Comparison of ENCODE assay signal across 21 mouse cellular contexts in genomic region chr15:97394561-97394960, GRCm38 (mm10).
DNase-seq lines count a peak whose midpoint lies in the region; ATAC-seq and TF ChIP-seq lines count a peak whose summit lies in the region.
"Had no signal": no experiment of that assay in that cellular context is flagged by ENCODE, and none has a peak within 500 bp of the region (broad histone marks: within the 10 kb centered on the region; RNA-seq: fewer than 3 reads in every experiment).

No protein-coding gene starts in this region.

- no peak for DNase-seq in hindbrain, embryonic 10.5 days (ENCODE audit: low spot score)
- DNase-seq in ES-E14 (ENCODE audit: low read depth, low spot score): peak; percentile 74
- DNase-seq in limb, embryonic 10.5 days (ENCODE audit: low spot score): no peak
- no peak for DNase-seq in thymus, postnatal 36 days
- DNase-seq: B cell, adult 2 months; cerebellum, adult 11 months; cerebellum, postnatal 14 days; embryo, embryonic 11 days; heart, postnatal 14 days; kidney, adult 9 months; kidney, postnatal 36 days; retina, postnatal 1 day; right cerebral cortex, postnatal 4 days; thymus, adult 2 months had no signal

- peaks cover 6% of the 10 kb centered on the region; the same call in 1 of the 2 replicates for H3K4me1 ChIP-seq in hindbrain, embryonic 10.5 days (replicated peaks)
- no peaks in the 10 kb centered on the region for H3K4me1 ChIP-seq in hindbrain, embryonic 12.5 days
- no peaks in the 10 kb centered on the region for H3K4me1 ChIP-seq in neural tube, embryonic 14.5 days (ENCODE audit: control insufficient read depth, insufficient read depth, low read length)
- no peaks in the 10 kb centered on the region for H3K4me1 ChIP-seq in neural tube, embryonic 15.5 days
- peaks cover 11 to 16% of the 10 kb centered on the region in 2 experiments for H3K4me1 ChIP-seq in ES-E14 (ENCODE audit: control insufficient read depth in 2 of 2, insufficient read depth in 2 of 2, low read length in 2 of 2, poor library complexity in 1 of 2)
- 0 out of 2 replicates have a peak, but pooled peaks cover 4% of the 10 kb centered on the region for H3K4me1 ChIP-seq in limb, embryonic 10.5 days
- H3K4me1 ChIP-seq: forebrain, embryonic 15.5 days had no signal

- H3K36me3 ChIP-seq in hindbrain, embryonic 10.5 days: no peaks in the 10 kb centered on the region
- H3K36me3 ChIP-seq in hindbrain, embryonic 12.5 days: no peaks in the 10 kb centered on the region
- H3K36me3 ChIP-seq in neural tube, embryonic 14.5 days (ENCODE audit: control insufficient read depth, insufficient read depth, low read length): no peaks in the 10 kb centered on the region
- H3K36me3 ChIP-seq in neural tube, embryonic 15.5 days: no peaks in the 10 kb centered on the region
- no peaks in the 10 kb centered on the region for H3K36me3 ChIP-seq in ES-E14 (ENCODE audit: control insufficient read depth, insufficient read depth, low read length, poor library complexity, severe bottlenecking)
- H3K36me3 ChIP-seq in limb, embryonic 10.5 days: no peaks in the 10 kb centered on the region
- H3K36me3 ChIP-seq: forebrain, embryonic 15.5 days had no signal

- H3K4me2 ChIP-seq in hindbrain, embryonic 12.5 days (replicated peaks): no peak overlapping the region
- H3K4me2 ChIP-seq in neural tube, embryonic 14.5 days (ENCODE audit: low read depth, low read length): no peak overlapping the region
- no peak overlapping the region for H3K4me2 ChIP-seq in neural tube, embryonic 15.5 days
- H3K4me2 ChIP-seq: forebrain, embryonic 15.5 days; heart, embryonic 11.5 days had no signal

- no peak overlapping the region for H3K4me3 ChIP-seq in hindbrain, embryonic 10.5 days
- H3K4me3 ChIP-seq in hindbrain, embryonic 12.5 days: no peak overlapping the region
- H3K4me3 ChIP-seq in neural tube, embryonic 14.5 days (ENCODE audit: low read depth, low read length): no peak overlapping the region
- no peak overlapping the region for H3K4me3 ChIP-seq in neural tube, embryonic 15.5 days (replicated peaks)
- peak overlapping the region; percentile 2 to 36; a peak in 2 of 4 replicates for H3K4me3 ChIP-seq in ES-E14 (ENCODE audit: insufficient read depth in 1 of 2, low read depth in 1 of 2, low read length in 2 of 2, poor library complexity in 1 of 2, severe bottlenecking in 1 of 2)
- H3K4me3 ChIP-seq in limb, embryonic 10.5 days: no peak overlapping the region
- H3K4me3 ChIP-seq: forebrain, embryonic 15.5 days had no signal

- H3K27me3 ChIP-seq in hindbrain, embryonic 10.5 days (ENCODE audit: insufficient read depth, poor library complexity, severe bottlenecking): no peaks in the 10 kb centered on the region
- H3K27me3 ChIP-seq in hindbrain, embryonic 12.5 days: no peaks in the 10 kb centered on the region
- H3K27me3 ChIP-seq in neural tube, embryonic 14.5 days (ENCODE audit: control insufficient read depth, insufficient read depth, low read length): no peaks in the 10 kb centered on the region
- H3K27me3 ChIP-seq in neural tube, embryonic 15.5 days (replicated peaks): no peaks in the 10 kb centered on the region
- no peaks in the 10 kb centered on the region for H3K27me3 ChIP-seq in limb, embryonic 10.5 days (ENCODE audit: low read depth, poor library complexity, severe bottlenecking)
- H3K27me3 ChIP-seq: forebrain, embryonic 15.5 days had no signal

- in situ Hi-C loops in ES-E14 (cut with MboI; ENCODE audit: low sequenced_read_pairs in 2 of 2, unreplicated experiment in 2 of 2): no loop called here

- no peak overlapping the region for H3K9ac ChIP-seq in hindbrain, embryonic 12.5 days
- H3K9ac ChIP-seq in neural tube, embryonic 14.5 days (replicated peaks; ENCODE audit: low read depth, low read length): no peak overlapping the region
- no peak overlapping the region for H3K9ac ChIP-seq in neural tube, embryonic 15.5 days (replicated peaks)
- H3K9ac ChIP-seq in ES-E14 (ENCODE audit: insufficient read depth, low read depth, low read length, poor library complexity, severe bottlenecking): peak overlapping the region; percentile 67; the same call in 1 of the 2 replicates
- H3K9ac ChIP-seq: forebrain, embryonic 15.5 days had no signal

- H3K27ac ChIP-seq in hindbrain, embryonic 10.5 days: peak overlapping the region; percentile 40; the same call in 1 of the 2 replicates
- H3K27ac ChIP-seq in hindbrain, embryonic 12.5 days: no peak overlapping the region
- 0 out of 2 replicates have a peak overlapping the region, but pooled peaks have one; percentile 16 for H3K27ac ChIP-seq in neural tube, embryonic 14.5 days (ENCODE audit: low read depth, low read length)
- H3K27ac ChIP-seq in neural tube, embryonic 15.5 days (replicated peaks): no peak overlapping the region
- peak overlapping the region; percentile 88 for H3K27ac ChIP-seq in ES-E14 (ENCODE audit: insufficient read depth, low read depth, low read length, poor library complexity, severe bottlenecking)
- H3K27ac ChIP-seq in limb, embryonic 10.5 days: peak overlapping the region; percentile 36; the same call in 1 of the 2 replicates
- H3K27ac ChIP-seq: forebrain, embryonic 15.5 days had no signal

- no peaks in the 10 kb centered on the region; the same call in none of the 2 replicates for H3K9me3 ChIP-seq in hindbrain, embryonic 10.5 days
- no peaks in the 10 kb centered on the region for H3K9me3 ChIP-seq in hindbrain, embryonic 12.5 days (replicated peaks)
- H3K9me3 ChIP-seq in neural tube, embryonic 14.5 days (ENCODE audit: control insufficient read depth, low read length): no peaks in the 10 kb centered on the region
- H3K9me3 ChIP-seq in neural tube, embryonic 15.5 days (replicated peaks): no peaks in the 10 kb centered on the region
- H3K9me3 ChIP-seq in ES-E14 (ENCODE audit: control insufficient read depth, insufficient read depth, low read depth, low read length): no peaks in the 10 kb centered on the region
- H3K9me3 ChIP-seq in limb, embryonic 10.5 days (replicated peaks): no peaks in the 10 kb centered on the region
- H3K9me3 ChIP-seq: forebrain, embryonic 15.5 days had no signal

- ATAC-seq in hindbrain, embryonic 12.5 days (ENCODE audit: low FRiP score): no peak
- no peak for ATAC-seq in neural tube, embryonic 14.5 days (ENCODE audit: low read depth)
- no peak for ATAC-seq in neural tube, embryonic 15.5 days (ENCODE audit: low FRiP score)
- no peak; the same call in 1 of the 2 replicates for ATAC-seq in cerebellum, adult (ENCODE audit: insufficient number of reproducible peaks, low FRiP score, low TSS enrichment)
- ATAC-seq: forebrain, embryonic 15.5 days; inflammation-experienced regulatory T-cells, adult 6 months had no signal

- 85% methylated on average over 12 of the region's 12 CpGs for WGBS in hindbrain, embryonic 10.5 days
- 83% methylated on average over 12 of the region's 12 CpGs for WGBS in hindbrain, embryonic 12.5 days
- whole genome bisulfite sequencing in neural tube, embryonic 14.5 days: 77% methylated on average over 12 of the region's 12 CpGs
- 79% methylated on average over 12 of the region's 12 CpGs for WGBS in neural tube, embryonic 15.5 days
- WGBS in limb, embryonic 10.5 days: 84% methylated on average over 12 of the region's 12 CpGs

TF ChIP-seq in ES-E14, 5 proteins besides CTCF, POLR2A, EP300 and RAD21:
- TF ChIP-seq ZC3H11A (IDR thresholded peaks at IDR 0.05; ENCODE audit: borderline replicate concordance, low read depth, low read length) (no peak), MAFK (IDR thresholded peaks at IDR 0.05; ENCODE audit: insufficient read depth, low read depth, low read length) (no peak)
TF ChIP-seq in ES-E14: peak in this region for 0.

Comparison
In these comparisons a context has a peak if more than half of its experiments do, and no peak if none do; other contexts are left out.
1. H3K27ac ChIP-seq: peak in hindbrain, embryonic 10.5 days (single experiment), neural tube, embryonic 14.5 days (single experiment), ES-E14 (single experiment) and limb, embryonic 10.5 days (single experiment); none in hindbrain, embryonic 12.5 days (single experiment) and neural tube, embryonic 15.5 days (single experiment).
2. H3K4me3 ChIP-seq: peak in ES-E14 (2 of 2); none in hindbrain, embryonic 10.5 days (single experiment), hindbrain, embryonic 12.5 days (single experiment), neural tube, embryonic 14.5 days (single experiment), neural tube, embryonic 15.5 days (single experiment) and limb, embryonic 10.5 days (single experiment).